8 mouse cellular contexts compared by ENCODE assay signal in genomic region chr15:84924781-84925315, GRCm38 (mm10). TPM values are rescaled to one million over a fixed set of nuclear protein-coding genes. Genes with fewer than 3 reads are reported as not detected.
DNase-seq lines count a peak whose midpoint lies in the region; ATAC-seq and TF ChIP-seq lines count a peak whose summit lies in the region.

No protein-coding gene starts in this region.

- H3K4me2 ChIP-seq in forebrain, embryonic 15.5 days (replicated peaks), result peak overlapping the region; percentile 69
- H3K4me2 ChIP-seq in kidney, postnatal 0 days (ENCODE audit: low read length), result peak overlapping the region; percentile 73

- no peak for ATAC-seq in forebrain, embryonic 15.5 days (replicated peaks)
- ATAC-seq in kidney, postnatal 0 days (replicated peaks; ENCODE audit: low FRiP score, low read depth), result no peak

- no peak for TF ChIP-seq CTCF in bone marrow macrophage, adult 2 months (IDR thresholded peaks at IDR 0.05; ENCODE audit: low read depth, low read length)
- TF ChIP-seq CTCF in kidney, postnatal 0 days (IDR thresholded peaks at IDR 0.05; ENCODE audit: low read depth), result peak; percentile 79

- peak overlapping the region; percentile 96 for H3K4me3 ChIP-seq in heart, embryonic 10.5 days
- peak overlapping the region; percentile 78 for H3K4me3 ChIP-seq in bone marrow macrophage, adult 2 months (ENCODE audit: insufficient read depth, low read length)
- H3K4me3 ChIP-seq in forebrain, embryonic 15.5 days, result peak overlapping the region; percentile 94
- peak overlapping the region; percentile 82 for H3K4me3 ChIP-seq in kidney, postnatal 0 days (replicated peaks; ENCODE audit: low read depth, low read length)
- peak overlapping the region; percentile 97 for H3K4me3 ChIP-seq in midbrain, embryonic 10.5 days

- no peak for TF ChIP-seq POLR2A in bone marrow macrophage, adult 2 months (IDR thresholded peaks at IDR 0.05; ENCODE audit: borderline replicate concordance, low read depth, low read length)

- H3K9me3 ChIP-seq in heart, embryonic 10.5 days, result no peaks in the 10 kb centered on the region
- no peaks in the 10 kb centered on the region for H3K9me3 ChIP-seq in forebrain, embryonic 15.5 days
- H3K9me3 ChIP-seq in kidney, postnatal 0 days (replicated peaks; ENCODE audit: low read length), result no peaks in the 10 kb centered on the region
- H3K9me3 ChIP-seq in midbrain, embryonic 10.5 days (replicated peaks), result no peaks in the 10 kb centered on the region

- H3K36me3 ChIP-seq in heart, embryonic 10.5 days, result peaks cover 31% of the 10 kb centered on the region
- H3K36me3 ChIP-seq in forebrain, embryonic 15.5 days, result peaks cover 24% of the 10 kb centered on the region
- peaks cover 22% of the 10 kb centered on the region for H3K36me3 ChIP-seq in kidney, postnatal 0 days (ENCODE audit: insufficient read depth, low read length)
- peaks cover 50% of the 10 kb centered on the region for H3K36me3 ChIP-seq in midbrain, embryonic 10.5 days

- WGBS in heart, embryonic 10.5 days, result 17% methylated on average over 9 of the region's 9 CpGs
- 11% methylated on average over 9 of the region's 9 CpGs for WGBS in forebrain, embryonic 15.5 days
- WGBS in kidney, postnatal 0 days, result 10% methylated on average over 9 of the region's 9 CpGs
- WGBS in midbrain, embryonic 10.5 days, result 25% methylated on average over 9 of the region's 9 CpGs

- no peak for DNase-seq in heart, embryonic 10.5 days (ENCODE audit: low spot score)
- DNase-seq in heart, adult 11 months, result no peak
- peak; percentile 85 for DNase-seq in kidney, postnatal 0 days (ENCODE audit: low spot score)
- DNase-seq in midbrain, embryonic 10.5 days (ENCODE audit: low spot score), result no peak
- peak; percentile 43 for DNase-seq in yolk sac, embryonic 10.5 days (ENCODE audit: low spot score)
- DNase-seq in ovary, postnatal 36 days (ENCODE audit: low spot score), result no peak

- H3K27ac ChIP-seq in heart, embryonic 10.5 days, result no peak overlapping the region
- peak overlapping the region; percentile 2; the same call in 1 of the 2 replicates for H3K27ac ChIP-seq in bone marrow macrophage, adult 2 months (ENCODE audit: insufficient read depth, low read depth, low read length)
- no peak overlapping the region for H3K27ac ChIP-seq in forebrain, embryonic 15.5 days (replicated peaks)
- no peak overlapping the region for H3K27ac ChIP-seq in kidney, postnatal 0 days
- H3K27ac ChIP-seq in midbrain, embryonic 10.5 days (replicated peaks), result peak overlapping the region; percentile 97; the same call in 1 of the 2 replicates

- no peaks in the 10 kb centered on the region for H3K27me3 ChIP-seq in heart, embryonic 10.5 days (ENCODE audit: insufficient read depth, poor library complexity, severe bottlenecking)
- no peaks in the 10 kb centered on the region for H3K27me3 ChIP-seq in forebrain, embryonic 15.5 days
- no peaks in the 10 kb centered on the region for H3K27me3 ChIP-seq in kidney, postnatal 0 days (ENCODE audit: insufficient read depth, low read length)
- no peaks in the 10 kb centered on the region for H3K27me3 ChIP-seq in midbrain, embryonic 10.5 days (ENCODE audit: low read depth, poor library complexity, severe bottlenecking)

- H3K9ac ChIP-seq in forebrain, embryonic 15.5 days (replicated peaks), result peak overlapping the region; percentile 87
- H3K9ac ChIP-seq in kidney, postnatal 0 days (ENCODE audit: low read depth, low read length), result peak overlapping the region; percentile 96; the same call in 1 of the 2 replicates

- H3K4me1 ChIP-seq in heart, embryonic 10.5 days, result peaks cover 23% of the 10 kb centered on the region
- peaks cover 17% of the 10 kb centered on the region for H3K4me1 ChIP-seq in bone marrow macrophage, adult 2 months (ENCODE audit: control insufficient read depth, insufficient read depth, low read length)
- H3K4me1 ChIP-seq in forebrain, embryonic 15.5 days, result peaks cover 37% of the 10 kb centered on the region
- H3K4me1 ChIP-seq in kidney, postnatal 0 days (replicated peaks; ENCODE audit: insufficient read depth, low read length), result 0 out of 2 replicates have a peak, but pooled peaks cover 9% of the 10 kb centered on the region
- peaks cover 39% of the 10 kb centered on the region for H3K4me1 ChIP-seq in midbrain, embryonic 10.5 days

RNA-seq across cellular contexts. Expression of gene Nup50, which starts 1.6 kb away (rescaled TPM):
- polyA plus RNA-seq in heart, embryonic 10.5 days (2016; fragmentation: Nextera tagmentation; extraction: Ambion mirVana), result 34.0 and 42.5 TPM in 2 replicates
- polyA plus RNA-seq in bone marrow macrophage, adult 2 months (2012; ENCODE audit: insufficient read depth, insufficient read length, missing spikeins), result 21.3 and 24.2 TPM in 2 replicates
- polyA plus RNA-seq in forebrain, embryonic 15.5 days (2015; fragmentation: Nextera tagmentation; extraction: Ambion mirVana), result 32.5 and 35.7 TPM in 2 replicates
- 22.4 and 26.3 TPM in 2 replicates for polyA plus RNA-seq in kidney, postnatal 0 days (2015; fragmentation: Nextera tagmentation; extraction: Ambion mirVana)
- polyA plus RNA-seq in midbrain, embryonic 10.5 days (2016; fragmentation: Nextera tagmentation; extraction: Ambion mirVana), result 70.5 and 70.7 TPM in 2 replicates

RNA-seq across cellular contexts. Expression of gene Gm29666, which starts 5.0 kb away (rescaled TPM):
- 0.87 and 1.2 TPM in 2 replicates for polyA plus RNA-seq in heart, embryonic 10.5 days (2016; fragmentation: Nextera tagmentation; extraction: Ambion mirVana)
- polyA plus RNA-seq in bone marrow macrophage, adult 2 months (2012; ENCODE audit: insufficient read depth, insufficient read length, missing spikeins), result 0.25 and 0.29 TPM in 2 replicates
- 0.92 and 1.0 TPM in 2 replicates for polyA plus RNA-seq in forebrain, embryonic 15.5 days (2015; fragmentation: Nextera tagmentation; extraction: Ambion mirVana)
- 0.25 and 0.26 TPM in 2 replicates for polyA plus RNA-seq in kidney, postnatal 0 days (2015; fragmentation: Nextera tagmentation; extraction: Ambion mirVana)
- polyA plus RNA-seq in midbrain, embryonic 10.5 days (2016; fragmentation: Nextera tagmentation; extraction: Ambion mirVana), result 0.96 and 1.1 TPM in 2 replicates

Comparison
In these comparisons a context has a peak if more than half of its experiments do, and no peak if none do; other contexts are left out.
1. DNase-seq: peak in kidney, postnatal 0 days (single experiment) and yolk sac, embryonic 10.5 days (single experiment); none in heart, embryonic 10.5 days (single experiment), heart, adult 11 months (single experiment), midbrain, embryonic 10.5 days (single experiment) and ovary, postnatal 36 days (single experiment).
2. H3K27ac ChIP-seq: peak in bone marrow macrophage, adult 2 months (single experiment) and midbrain, embryonic 10.5 days (single experiment); none in heart, embryonic 10.5 days (single experiment), forebrain, embryonic 15.5 days (single experiment) and kidney, postnatal 0 days (single experiment).
3. Peak in every context shown above with its lines, with median percentiles within 50 percentile points of each other: H3K4me3 ChIP-seq.